Mouse (Mus musculus) testis, adult 2 months (tissue): ENCODE data around the gene Crip1.

ENCODE experiments used
- CTCF ChIP-seq: fragments of 200-500 bp; IDR thresholded peaks from 2 replicates; pipeline ENCODE4 v1.5.1; 2012; ENCODE audit warnings: low read depth, mild to moderate bottlenecking, inconsistent platforms, low read length, moderate library complexity; ENCODE audit not compliant: control insufficient read depth, insufficient read depth, insufficient replicate concordance
- POLR2A ChIP-seq: fragments of 200-500 bp; IDR thresholded peaks from 2 replicates; pipeline ENCODE4 v1.6.1; 2012; ENCODE audit warnings: low read depth, mild to moderate bottlenecking, inconsistent platforms, low read length, moderate library complexity; ENCODE audit not compliant: control insufficient read depth

GRCm38 (mm10) chr12:113097749-113098281 is 48.3 kb upstream of the Crip1 start, which contains the start of gene Mta1:
- TF ChIP-seq POLR2A, result peak; percentile 35
- TF ChIP-seq CTCF, result no peak
